Mouse (Mus musculus) kidney, postnatal 36 days (tissue): Measurements from ENCODE around the gene Zmiz1.

Experiments used
- DNase-seq, 2 experiments: peaks; one replicate each; pipeline ENCODE4 v3.0.0; 2021 to 2022; ENCODE audit warnings: mixed read lengths in 2 of 2

The Zmiz1 gene

DNA sequence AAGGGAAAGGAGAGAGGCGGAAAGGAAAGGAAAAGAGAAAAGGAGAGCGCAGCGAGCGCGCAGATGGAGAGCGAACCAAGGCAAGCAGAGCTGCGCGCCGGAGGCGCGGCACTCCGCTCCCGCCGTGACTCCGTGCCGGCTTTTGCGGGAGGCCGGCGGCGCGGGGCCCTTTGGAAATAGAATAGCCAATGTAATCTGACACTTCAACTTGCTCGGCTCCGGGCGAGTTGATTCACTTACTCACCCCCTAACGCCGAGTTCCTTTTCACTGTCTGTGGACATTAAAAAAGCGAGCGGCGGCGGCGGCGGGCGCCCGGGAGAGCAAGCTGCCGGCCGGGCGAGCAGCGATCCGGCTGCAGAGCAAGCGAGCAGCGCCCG lies at the start of gene Zmiz1:
Gene Zmiz1, plus strand, starts transcription at position 170 of the 378 bp plus-strand sequence.
- peak; percentile 94 for DNase-seq

DNA sequence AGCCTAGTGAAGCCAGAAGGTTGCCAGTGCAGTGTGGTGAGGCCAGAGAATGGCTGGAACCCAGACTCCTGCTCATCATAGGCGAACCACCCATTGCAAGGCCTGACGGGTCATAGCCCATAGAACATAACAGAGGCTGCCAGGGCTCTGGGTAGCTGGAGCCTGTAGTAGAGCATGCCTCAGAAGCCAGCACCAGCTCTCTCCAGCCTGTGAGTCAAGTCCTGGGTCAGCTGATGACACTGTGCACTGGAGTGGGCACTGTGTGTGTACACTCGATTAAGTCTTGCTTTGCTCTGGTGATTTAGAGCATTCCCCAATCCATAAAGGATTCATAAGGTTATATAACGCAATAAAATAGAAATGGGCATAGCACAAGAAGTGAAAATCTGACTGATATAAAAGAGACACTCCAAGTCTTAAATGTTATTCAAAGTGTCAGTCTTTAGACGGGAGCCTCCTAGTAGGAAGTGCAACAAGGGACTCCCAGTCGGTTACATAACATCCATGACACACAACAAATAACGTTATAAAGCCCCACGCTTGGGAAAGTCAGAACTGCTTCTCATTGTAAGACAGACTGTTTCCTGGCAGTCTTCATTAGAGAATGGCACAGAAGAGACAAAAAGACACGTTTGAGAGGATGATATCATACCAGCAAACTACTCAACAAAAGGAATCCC lies 47.0 kb upstream of the Zmiz1 start:
- DNase-seq: no peak

DNA sequence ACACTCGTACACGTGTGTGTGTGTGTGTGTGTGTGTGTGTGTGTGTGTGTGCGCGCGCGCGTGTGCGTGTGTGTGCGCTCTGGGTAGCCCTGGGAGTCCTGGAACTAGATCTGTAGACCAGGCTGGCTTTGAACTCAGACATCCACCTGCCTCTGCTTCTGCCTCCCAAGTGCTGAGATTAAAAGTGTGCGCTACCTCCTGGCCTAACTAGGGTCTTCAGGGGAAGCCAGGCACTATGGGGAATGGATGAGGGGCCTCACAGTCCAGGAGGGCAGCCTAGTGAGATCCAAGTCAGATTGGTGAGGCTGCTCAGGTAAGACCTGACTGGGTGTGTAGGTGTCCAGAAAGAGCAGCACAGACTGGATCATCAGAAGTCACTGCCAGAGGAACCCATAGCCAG lies 46.2 kb upstream of the Zmiz1 start:
- no peak for DNase-seq

DNA sequence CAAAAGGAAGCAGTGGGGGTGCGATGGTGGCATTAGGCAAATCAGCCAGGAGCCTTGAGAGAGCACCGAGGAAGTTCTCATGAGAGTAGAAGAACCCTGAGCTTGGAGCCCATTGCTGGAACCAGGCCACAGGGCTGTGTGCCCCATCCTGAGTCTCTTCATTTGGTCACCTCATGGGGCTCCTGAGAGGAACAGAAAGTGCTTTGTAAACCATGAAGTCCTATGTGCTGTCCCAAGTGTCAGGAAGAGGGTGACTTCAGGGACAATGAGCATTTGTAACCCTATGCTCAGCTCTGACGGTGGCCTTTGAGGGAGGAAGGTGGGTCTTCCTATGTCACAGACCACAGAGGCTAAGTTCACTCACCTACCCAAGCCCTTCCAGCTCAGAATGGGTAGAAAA lies 45.5 kb upstream of the Zmiz1 start:
- no peak for DNase-seq

DNA sequence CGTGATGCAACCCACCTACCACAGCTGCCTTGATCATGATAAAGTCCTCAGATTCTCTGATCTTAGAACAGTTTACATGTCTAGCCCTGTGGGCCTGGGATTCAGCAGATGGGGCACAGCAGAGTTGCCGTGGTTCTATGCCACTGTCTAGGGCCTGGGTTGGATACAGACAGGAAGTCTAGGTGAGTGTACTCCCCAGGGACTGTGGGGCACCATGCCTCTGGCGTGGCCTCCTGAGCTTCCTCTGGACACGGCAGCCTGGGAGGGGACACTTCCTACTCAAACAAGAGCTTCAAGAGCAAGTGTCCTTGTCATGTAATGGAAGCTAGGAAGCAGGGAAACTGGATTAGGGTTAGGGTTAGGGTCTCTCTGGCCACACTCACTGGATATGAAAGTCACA lies 44.9 kb upstream of the Zmiz1 start:
- DNase-seq: peak in 1 of 2 experiments; percentile 42

DNA sequence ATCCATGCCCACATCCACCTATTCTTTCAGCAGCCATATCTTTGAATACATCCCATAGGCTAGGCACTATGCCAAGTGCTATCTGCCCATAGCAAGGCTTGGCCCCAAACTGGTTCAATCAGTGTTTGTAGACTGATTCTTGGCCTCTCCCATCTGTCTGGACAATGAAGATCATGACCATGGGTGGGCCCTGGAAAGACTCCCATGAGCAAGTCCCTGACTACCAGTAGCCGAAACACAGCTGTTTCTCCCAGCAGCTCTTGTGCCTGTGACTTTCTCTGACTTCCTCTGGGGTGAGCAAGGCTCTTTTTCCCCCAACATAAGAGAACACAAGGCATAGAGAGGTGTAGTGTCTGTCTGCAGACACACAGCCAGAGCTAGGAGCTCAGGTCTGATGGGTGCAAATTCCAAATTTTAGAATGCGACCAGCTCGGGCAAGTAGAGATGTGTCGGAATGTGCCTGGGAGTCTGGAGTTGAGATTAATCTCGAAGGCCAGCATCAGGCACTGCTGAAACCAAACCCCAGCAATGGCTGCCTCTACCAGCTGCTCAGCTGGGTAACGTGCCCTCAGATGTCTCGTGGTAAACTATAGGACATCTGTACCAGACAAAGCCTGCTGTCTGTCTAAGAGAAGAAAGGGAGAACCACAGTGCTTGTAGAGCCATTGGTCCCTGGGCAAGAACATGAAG lies 38.8 kb upstream of the Zmiz1 start:
- DNase-seq: no peak

DNA sequence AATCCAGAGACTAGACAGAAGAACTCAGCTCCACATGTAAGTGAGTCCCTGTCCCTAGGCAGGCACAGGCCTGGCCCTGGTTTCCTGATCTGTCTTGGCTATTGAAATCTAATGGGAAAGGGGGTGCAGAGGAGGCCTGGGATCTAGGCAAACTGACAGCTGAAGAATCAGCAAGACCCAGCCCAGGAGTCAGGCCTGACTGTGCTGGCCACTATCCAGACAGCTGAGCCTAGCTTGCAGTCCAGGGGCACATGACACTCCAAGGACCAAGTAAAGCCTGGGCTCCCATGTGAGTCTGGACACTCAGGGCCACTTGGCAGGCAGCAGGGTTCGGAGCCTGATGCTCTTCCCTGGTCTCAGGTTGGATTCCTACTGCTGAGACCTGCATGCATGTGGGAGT lies 38.0 kb upstream of the Zmiz1 start:
- peak; percentile 66 to 67 for DNase-seq

DNA sequence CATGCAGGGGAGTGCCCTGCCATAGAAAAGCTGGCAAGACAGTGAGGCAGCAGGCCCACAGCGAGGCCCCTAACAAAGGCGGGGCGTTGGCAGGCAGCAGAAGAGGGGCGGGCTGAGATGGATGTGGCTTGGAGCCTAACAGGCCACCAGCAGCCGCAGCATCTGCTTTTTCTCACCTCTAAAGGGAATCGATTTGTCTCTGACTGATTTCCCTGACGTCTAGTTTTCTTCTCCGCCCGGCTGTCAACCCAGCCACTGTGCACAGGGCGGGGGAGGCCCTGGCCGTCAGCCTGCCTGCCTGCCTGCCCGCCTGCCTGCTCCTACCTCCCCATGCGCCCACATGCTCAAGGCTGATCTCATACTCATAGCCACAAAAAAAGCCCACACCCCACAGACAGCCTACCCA lies 37.4 kb upstream of the Zmiz1 start:
- no peak for DNase-seq

DNA sequence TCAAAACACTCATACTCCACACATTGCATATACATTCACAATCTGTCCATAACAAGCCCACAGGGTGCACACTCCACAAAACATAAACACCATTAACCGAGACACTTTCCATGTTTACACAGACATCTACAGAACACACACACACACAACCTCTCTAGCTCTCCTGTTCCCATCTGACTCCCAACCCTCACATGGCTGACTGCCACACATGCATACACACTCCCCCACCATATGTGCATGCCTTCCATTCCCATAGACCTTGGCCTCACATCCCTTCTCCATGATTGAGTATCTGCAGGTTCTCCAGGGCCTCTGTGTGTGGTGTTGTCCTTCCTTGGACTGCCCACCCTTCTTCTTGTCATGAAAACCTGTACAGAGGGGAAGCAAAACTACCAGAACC lies 36.0 kb upstream of the Zmiz1 start:
- no peak for DNase-seq

DNA sequence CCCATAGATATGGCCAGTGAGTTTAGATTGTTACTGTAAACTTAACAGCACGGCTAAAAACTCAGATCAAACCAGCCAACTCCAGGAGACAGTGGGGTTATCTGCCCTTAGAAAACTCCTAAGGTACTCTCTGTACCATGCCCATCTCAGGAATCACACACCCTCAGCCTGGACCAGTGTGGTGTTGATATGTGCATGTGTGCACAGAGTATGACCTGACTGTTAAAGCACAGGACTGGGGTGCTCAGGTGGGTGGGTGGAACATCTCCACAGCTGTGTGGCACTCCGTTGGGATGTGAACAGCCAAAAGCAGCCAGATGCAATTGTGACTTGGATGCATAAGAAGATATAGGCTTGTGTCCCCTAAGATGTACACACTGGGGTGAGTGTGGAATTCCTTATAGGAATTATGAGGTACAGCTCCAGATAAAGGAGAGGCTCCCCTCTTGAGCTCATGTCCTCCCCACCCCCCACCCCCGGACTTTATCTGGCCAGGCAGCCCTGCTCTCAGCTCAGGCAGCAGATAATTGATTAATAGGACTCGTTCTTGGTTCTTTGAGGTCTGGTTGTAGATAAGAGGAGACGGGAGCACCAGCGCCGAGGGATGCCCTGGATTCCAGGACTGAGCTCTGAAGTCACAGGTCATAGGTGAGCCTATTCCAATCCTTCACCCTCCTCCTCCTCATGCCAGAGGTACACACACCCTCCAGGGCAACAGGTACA lies 35.1 kb upstream of the Zmiz1 start:
- no peak for DNase-seq

DNA sequence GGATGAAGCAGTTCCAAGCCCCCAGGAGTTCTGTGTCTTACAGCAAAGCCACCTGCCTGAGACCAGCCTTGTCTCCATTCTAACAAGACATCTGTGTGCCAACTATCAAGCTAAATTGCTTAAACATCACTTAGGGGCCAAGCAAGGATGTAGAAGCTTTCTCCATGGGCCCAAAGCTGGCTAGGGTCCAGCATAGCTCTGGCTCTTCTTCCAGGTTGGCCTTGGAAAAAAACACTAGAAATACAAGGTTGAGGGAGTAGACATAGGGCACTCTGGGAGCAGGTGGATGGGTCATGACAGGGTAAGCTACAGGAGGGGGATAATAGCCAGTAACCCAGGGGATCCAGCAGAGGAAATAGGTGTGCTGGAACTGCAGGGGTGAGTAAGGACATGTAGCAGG lies 20.7 kb upstream of the Zmiz1 start:
- DNase-seq: no peak

DNA sequence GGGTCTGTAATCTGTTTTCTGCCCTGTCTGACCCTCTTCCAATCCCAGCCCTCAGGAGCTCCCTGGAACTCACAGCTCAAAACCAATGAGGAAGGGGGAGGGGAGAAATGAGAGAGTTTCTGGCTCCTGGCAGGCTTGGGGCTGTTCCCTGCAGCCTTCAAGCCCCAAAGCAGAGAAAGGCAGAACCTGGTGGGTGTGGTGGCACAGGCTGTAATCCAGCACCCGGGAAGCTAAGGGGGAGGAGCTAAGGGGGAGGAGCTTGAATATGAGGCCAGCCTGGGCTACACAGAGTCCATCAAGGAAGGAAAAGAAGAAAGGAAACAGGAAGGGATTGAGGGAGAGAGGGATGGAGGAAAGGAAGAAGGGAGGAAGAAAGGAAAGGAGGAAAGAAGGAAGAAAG lies 18.9 kb upstream of the Zmiz1 start:
- DNase-seq: no peak

DNA sequence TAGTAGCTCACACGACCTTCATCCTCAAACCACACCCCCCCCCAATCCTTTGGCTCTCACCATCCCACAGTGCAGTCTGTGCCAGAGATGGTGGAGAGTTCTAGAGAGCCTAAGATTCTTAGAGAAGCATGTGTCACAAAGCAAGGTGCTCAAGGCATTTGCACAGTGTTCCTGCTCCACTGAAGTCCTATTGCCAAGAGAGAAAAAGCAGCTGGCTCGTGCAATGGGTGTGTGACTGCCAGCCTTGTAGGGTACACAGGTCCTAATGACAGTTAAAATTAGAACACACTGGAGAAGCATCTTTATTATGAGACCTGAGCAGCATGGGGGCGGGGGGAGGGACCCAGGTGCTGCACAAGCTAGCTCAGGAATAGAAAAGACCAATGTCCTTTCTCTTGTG lies 18.2 kb upstream of the Zmiz1 start:
- DNase-seq: no peak

DNA sequence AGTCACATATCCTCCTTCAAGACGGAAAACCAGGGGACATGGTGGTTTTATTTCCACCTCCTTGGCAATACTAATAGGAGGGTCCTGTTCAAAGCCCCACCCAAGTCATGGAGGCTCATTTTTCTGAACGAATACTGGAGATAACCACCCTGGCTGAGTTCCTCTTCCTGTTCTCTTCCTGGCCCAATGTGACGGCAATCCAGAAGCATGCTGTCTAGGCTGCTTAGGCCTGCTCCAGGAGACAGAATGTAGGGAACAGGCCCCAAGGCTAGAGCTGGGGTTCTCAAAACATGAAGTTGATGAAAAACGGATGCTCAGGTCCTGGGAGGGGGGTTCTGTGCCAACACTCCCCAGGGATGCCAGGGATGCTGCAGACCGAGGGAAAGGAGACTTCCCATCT lies 17.5 kb upstream of the Zmiz1 start:
- no peak for DNase-seq

DNA sequence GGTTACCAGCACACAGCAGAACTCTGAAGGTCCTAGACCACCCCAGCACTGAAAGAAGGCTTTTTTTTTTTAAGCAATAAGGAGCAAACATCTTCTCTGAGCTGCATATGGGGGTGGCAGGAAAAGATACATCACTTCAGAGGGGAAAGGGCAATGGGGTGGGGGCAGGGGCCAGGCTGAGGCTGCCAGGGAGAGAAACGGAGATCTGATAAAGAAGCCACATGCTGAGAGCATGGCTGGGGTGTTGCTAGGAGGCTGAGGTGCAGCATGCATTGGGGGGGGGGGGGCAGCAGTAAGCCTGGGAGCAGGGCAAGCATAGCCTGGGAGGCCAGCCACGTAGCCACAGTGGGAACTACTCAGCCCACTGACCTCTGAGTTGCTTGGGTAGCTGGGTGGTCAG lies 16.3 kb upstream of the Zmiz1 start:
- no peak for DNase-seq

DNA sequence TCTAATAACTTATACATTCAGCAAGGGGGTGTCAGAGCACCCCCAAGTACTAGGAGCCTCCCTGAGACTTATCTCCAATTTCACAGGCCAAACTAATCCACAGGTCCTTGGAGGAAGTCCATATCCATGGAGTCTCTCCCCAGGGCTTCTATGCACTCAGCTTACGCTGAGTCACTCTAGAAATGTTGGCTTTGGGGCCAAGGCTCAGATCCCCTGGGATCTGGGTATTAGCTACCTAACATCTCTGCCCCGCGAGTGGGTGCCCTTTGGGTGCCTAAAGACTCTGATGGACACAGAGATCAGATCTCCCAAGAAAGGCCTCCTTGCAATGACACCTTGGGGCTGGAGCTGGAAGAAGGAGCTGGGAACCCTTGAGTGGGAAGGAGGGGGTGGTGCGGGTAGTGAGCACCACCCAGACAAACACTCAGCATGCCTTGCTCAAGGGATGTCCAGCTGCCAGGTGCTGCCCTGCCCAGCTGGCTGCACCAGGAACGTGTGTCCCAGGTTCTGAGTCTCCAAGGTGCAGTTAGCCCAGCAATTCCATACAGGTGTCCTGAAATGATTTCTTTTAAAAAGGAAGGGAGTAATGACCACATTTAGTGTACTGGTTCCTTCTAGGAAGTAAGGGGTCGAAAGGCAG lies 11.7 kb upstream of the Zmiz1 start:
- no peak for DNase-seq

DNA sequence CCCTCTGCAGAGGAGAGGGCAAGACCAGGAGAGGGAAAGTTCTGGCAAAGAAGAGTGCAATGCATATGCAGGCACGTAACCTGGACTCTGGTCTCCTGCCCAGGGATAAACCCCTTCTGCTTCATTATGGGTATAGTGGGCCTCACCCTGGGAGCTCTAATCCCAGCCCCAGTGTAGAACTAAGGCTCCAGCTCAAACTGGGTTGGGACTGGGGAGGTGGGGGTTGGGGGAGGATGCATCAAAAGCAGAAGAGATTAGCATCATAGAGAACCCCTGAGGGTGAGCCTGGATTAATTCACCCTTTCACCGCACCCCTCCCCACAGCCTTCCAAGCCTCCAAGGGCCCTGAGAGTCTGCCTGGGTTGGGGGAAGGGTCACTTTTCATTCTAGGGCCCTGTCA lies 10.5 kb upstream of the Zmiz1 start:
- DNase-seq: no peak

DNA sequence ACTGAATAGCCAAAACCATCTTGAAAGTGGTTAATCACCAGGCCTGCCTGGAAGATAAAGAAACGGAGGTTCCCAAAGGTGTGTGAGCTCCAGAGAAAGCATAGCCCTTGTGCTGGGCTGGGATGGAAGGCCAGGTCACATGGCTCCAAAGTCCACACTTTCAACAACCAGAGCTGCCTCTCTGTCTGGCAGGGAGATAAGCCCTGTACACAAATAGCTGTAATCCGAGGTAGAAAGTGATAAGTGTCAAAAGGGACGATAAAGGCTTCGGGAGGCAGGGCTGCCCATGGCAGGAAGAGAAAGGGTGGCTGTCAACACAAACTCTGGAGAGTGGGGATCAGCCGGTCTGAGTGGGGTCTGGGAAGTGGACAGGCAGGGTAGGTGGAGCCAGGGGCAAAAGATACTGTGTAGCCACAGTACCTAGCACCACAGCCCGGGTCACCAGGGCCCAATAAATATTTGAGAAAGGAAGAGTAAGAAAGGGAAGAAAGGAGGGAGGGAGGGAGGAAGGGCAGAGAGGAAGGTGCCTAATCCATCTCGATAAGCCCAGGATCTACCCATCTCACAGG lies 7.8 kb upstream of the Zmiz1 start:
- DNase-seq: peak; percentile 62 to 69

DNA sequence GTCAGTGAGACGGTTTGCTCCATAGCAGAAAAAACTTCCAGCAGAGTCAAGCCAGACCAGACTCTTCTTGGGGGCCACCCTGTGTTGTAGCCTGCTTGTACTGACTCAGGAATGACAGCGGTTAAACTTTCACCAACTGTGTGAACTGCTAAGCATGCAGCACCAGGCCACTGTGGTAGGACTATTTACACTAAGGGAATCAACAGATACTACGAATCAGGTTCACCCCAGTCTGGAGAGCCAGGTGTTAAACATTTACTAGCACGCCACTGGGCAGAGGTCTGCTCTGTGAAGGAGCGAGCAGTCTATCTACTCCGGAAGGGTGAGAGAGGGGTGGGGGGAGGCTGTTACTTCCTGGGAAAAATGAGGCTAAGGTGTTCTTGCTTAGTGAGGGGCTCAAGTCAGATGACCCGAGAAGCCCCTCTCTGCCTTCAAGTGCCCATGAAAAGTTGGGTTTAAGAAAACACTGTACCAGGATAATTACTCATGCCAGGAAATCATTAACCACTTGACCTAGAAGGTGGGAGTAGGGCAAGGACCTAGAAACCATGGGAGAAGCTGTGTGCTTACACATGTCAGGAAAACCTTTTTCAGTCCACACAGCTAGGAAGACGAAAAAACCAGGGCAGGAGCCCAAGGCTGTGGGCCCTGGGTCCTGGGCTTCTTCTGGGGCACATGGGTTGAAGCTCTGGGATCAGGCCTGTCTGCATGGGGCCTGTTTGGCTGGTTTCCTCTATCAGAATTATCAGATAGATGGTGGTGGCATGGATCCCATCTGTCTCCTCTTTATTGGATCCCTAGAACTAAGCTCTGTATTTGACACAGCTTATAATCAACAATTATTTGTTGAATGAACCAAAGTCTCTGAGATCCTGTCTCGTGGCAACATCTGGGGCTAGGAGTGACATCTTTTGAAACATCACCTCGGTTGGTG lies 7.0 kb upstream of the Zmiz1 start:
- peak; percentile 81 to 94 for DNase-seq

DNA sequence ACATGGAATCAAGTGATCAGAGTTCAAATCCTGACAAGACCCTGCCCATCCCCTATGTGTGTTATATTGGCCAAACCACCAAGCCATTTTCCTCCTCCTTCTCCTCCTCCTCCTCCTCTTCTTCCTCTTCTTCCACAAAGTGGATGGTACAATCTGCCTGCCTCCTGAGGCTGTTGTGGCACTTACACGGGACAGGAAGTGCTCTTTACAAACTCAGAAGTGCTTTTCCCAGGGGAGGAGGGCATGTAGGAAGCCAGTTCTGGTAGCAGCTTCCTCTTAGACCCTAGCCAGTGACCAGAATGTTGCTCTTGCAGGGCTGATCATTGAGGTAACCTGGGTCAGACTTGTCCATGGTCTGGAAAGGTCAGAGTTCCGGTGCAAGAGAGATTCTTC lies 6.4 kb upstream of the Zmiz1 start:
- no peak for DNase-seq

DNA sequence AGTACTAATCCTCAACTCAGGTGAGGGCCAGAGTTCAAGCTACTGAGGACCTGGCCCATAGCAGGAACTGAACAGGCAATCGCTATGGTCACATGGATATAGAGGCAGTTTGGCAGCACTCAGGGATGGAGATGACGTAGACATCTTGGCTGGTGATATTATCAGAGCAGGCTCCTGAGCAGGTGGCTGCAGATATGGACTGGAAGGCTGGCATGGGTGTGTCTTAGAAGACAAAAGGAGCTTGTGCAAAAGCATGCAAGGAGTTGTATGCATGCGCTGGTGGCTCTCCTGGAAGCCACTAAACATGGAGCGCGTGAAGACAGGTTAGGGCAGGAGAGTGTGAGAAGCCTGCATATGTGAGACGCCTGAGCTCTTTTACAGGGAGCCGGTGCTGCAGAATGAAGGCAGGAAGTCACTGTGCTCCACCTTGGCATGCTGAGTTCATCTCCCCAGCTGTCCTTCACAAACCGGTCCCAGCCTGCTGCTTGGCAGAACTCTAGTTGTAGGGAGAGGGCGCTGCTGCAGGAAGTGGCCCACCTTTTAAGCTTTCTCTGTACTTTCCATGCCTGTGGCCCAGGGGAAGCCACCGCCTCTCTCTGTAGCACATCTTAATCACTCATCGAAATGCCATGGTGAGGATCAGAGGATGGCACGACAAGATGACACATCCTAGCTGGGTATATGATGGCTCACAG lies 4.8 kb upstream of the Zmiz1 start:
- DNase-seq: no peak
